Mouse (Mus musculus): ENCODE measurements at regions not wholly inside any gene's neighbourhood (a gene's known extent, or its start where the extent isn't known, plus 50 kb on each side); places are given as distances from the start of the nearest gene placed in this dataset.

DNA sequence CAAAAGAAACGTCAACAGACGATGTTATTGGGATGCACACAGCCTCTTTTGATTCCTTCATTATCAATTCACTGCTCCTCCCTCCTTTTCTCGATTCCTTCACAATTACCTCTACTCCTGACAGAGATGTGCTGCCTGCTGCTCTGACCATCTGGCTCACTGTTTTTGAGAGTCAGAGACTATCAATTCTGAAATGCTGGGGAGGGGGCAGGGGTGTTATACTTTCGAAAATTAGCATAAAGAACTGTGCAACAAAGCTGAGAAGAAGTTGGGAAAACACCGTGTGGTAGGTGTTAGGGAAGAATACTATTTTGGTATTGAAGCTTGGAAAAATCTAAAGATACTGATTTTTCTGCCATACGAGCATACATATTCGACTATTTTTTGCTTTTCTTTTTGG, 96.4 kb downstream of the Nedd1 start:
- no peak for DNase-seq

DNA sequence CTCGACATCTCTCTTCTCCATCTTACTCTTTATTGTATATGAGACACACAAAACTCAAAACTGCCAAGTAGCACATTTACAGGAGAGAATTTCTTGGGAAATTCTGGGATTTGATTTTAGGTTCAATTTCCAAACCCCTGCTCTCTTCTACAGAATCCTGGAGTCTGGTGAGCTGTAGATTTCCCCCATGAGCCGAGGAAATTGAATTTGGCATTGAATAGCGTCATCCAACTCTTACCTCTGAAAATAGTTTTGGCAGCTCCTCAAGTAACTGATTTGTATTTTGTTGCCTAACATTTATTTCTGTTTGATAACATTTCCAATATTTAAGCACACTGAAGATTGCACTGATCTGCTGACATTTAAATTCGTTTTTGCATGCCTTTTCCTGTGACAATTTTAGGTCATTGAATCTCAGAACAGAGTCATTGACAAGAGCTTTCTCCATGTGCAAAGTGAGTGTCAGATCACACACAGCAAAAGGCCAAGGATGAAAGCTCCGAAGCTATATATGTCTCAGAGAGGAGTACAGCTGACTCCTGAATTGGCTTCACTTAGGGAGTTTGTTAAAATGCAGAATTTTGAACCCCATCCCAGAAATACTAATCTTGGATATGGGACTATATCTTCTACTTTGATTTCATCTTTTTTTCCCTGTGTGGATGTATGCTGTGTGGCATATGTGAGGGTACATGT, 106.4 kb downstream of the Nedd1 start:
- DNase-seq = no peak

DNA sequence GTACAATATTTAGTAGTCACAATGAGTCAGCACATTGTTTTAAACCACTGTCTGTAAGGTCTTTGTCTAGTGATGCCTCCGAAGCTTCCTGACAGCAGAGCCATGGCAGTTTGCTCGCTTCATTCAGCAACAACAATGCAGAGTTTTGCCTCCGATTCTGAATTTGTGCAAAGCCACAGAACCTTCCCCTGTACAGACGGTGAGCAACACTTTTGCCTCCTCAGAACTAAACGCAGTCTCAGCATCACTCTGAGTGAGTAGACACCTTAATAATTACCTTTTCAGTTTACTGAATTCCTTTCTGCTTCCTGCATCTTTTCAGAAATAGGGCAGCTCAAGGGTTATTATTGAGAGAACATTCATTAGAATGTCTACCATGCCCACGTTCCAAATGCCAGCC, 107.9 kb downstream of the Nedd1 start:
- DNase-seq = no peak

DNA sequence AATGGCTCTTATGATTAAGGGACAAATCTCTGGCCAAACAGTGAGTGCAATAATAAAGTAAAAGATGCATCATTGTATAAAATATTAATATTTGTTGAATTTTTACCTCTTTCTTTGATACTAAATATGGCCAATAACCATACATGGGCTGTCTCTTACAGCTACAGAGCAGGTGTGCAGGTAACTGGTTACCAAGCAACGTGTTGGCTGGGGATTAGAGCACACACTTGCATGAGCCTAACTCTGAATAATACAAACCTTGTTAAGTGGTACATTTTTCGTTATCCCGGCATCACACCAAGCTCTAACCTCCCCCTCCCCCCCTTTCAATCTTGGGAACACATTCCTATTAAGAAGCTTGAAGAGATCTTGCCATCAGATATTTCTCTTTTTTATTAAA, 111.2 kb downstream of the Nedd1 start:
- DNase-seq = no peak

DNA sequence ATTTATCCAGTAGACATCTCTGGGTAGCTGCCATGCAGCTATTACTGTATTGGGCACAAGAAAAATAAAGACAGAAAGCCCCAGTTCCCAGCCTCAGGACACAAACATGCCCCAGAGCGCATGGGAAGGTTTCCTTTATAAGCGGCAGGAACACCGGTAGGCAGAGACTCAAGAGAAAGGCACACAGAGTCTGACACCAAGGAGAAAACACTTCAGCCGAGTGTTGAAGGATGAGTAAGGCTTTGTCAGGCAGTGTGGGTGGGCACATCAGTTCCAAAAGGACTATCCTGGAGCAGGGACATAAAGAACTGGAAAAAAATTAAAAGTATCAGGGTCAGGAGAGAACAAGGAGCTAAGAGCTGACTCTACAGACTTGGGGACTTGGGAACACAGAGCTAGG, 115.5 kb downstream of the Nedd1 start:
- no peak for DNase-seq

DNA sequence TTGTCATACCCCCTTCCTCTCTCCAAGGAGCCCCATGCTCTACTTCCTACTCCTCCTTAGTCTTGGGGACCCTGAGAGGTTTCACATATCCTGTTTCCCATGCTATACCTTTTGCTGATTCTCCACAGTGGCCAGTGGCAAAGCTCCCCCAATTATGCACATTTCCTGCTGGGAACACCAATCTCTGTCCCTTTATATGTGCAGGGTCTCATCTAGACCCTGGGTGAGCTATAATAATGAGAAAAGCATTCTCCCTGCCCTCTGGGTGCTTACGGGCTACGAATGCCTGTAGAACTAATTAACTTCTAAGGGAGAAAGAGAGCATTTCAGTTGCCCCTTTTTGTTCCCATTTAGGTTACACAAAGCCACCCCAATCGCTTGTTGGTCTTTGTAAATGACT, 116.6 kb downstream of the Nedd1 start:
- no peak for DNase-seq

DNA sequence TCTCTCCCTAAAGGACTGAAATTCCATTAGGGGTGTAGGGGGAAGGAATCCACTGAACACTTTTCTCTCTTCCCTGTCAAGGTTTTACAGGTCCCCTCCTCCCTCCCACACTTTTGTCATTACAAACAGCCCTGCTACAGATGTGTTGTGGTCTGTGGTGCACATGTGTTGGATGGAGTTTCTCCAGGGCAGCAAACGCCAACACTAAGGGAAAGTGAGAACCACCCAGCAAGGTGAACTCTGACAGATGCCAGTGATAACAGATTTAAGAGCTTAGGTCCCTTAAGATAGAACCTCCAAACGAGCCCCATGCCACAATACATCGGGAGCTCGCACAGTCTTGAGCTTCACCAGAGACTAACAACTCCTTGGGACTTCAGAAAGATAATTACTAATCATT, 122.1 kb downstream of the Nedd1 start:
- DNase-seq = no peak

DNA sequence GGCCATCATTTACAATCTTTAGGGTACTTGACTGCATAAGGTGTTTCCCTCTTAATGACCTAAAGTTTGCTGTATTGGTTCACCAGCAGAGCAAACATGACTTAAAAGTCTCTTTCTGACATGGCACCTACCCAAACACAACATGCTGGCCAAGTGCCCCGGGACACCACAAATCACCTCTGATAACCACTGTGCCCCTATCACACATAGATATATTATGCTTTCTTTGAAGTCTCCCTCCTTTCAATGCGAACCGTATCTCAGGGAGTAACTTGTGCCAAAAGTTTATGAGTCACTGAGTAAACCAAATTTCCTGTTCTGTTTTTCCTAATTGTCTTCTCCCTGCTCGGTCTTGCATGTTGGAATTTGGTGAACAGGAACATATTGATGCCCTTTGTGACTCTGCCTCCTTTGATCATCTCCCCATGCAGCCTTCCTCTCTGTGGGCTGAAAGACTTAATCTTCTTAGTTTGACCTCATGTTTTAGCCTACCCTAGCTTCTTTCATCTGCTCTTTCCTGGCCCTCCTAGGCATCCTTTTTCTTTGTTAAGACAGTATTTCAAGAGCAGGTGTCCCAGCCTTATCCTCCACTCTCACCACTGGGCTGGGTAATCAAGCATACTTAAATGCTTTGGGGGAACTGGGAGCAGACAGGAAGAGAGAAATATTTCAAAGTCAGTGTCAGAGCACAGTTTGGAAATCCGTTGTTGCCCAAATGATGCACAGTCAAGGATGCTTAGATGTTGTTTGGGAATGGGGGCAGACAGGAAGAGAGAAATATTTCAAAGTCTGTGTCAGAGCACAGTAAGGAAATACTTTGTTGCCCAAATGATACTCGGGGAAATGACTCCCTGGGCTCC, 126.5 kb downstream of the Nedd1 start:
- DNase-seq = peak; percentile 13

DNA sequence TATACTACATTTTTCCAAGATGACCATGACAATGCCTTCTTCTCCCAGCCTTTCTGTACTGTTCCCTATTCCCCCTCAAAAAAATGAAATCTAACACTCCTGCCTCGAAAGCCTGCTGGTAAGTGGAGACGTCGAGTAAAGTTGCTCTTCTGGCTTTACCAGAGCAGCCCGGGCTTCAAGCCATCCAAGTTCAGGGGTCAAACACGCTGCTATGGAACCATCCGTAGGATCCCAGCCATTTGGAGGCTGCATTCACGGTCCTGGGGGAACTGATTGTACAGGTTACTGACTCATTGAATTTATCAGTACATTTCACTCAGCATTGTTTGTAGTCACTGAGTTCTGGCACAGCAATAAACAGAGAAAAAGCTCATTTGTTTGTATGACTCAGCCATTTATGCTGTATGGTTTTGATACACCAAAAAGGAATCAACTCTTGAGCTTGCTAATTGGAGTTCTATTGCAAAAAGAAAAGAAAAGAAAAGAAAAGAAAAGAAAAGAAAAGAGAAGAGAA, 128.2 kb downstream of the Nedd1 start:
- DNase-seq = no peak

DNA sequence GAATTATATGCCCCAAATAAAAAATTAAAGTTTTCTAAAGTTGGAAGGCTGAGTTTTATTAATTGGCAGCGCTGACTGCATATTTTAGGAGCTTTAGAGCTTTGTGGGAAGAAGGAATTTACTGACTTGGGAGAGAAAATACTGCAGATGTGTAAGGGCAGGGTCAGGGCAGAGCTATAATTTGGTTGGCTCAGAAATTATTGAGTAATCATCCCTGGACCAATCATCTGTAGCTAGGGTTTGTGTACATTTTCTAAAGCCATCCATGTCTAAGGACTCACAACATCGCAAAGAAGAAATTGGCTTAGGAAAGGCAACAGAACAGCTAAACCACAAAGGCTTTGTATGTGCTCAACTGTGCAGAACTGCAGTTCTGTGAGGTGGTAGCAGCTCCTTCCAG, 143.3 kb downstream of the Nedd1 start:
- DNase-seq = no peak

DNA sequence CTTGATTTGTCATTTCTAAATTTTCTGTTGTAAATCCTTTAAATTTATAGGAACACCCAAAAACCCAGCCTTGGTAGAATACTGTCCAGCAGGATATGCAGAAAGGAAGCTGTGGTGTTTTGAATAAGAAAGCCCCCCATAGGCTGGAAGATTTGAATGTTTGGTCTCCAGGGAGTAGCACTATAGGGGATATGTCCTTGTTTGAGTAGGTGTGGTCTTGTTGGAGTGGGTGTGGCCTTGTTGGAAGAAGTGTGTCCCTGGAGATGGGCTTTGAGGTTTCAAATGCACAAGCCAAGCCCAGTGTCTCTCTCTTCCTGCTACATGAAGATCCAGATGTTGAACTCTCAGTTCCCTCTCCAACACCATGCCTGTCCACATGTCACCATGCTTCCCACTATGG, 151.7 kb downstream of the Nedd1 start:
- DNase-seq = no peak

DNA sequence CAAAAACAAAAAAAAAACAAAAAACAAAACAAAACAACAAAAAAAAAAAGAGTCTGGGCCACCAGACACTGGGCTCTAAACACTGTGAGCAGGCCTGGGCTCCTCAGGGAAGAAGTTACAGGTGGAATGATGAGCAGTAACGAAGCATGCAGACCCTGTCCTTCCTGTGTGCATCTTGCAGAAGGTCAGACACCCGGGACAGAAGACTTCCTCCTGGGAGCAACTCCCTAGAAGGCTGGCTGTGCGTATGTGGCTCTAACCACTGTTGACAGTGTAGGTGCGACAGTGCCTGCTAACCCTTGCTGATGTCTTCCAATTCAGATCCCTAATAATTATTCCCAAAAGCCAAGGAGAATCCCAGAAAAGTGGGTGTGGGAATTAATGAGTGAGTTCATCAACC, 164.8 kb downstream of the Nedd1 start:
- no peak for DNase-seq

DNA sequence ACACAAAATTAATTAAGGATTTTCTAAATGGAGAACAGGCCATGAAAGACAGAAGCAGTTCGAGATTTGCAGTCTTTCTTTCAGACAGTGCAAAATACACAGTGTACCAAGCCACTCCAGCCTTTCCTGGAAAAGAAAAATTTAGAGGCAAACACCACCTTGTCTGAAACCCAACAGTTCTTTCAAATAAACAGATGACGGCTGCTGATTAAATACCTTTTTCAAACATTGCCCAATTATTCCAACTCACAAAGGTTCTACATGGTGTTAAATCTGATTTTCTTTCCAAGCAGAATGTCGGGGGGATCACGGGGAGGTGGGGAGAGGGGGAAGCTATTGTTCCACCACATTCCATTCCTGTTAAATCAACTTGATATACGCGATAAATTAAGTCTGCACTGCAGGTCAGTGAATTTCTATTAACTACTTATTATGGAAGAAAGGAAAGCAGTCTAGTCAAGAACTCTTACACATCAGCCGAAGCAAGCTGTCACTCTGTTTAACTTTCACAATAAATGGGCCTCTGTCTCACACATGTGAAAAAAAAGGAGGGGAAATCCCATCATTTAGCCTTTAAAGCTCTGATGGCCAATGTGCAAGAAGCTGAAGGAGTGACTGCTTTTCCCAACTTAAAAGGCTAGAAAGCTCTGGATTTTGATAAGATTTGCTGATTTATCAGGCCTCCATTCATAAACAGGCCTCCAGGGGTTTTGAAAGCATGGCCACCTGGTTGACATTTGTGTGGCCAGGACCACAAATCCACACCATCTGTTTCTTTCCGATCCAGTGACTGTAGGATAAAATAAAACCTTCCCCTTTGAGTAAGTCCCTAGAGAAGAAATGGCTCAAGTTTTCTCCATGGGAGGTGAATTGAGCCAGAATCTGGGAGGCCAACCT, 165.4 kb downstream of the Nedd1 start:
- DNase-seq = no peak

DNA sequence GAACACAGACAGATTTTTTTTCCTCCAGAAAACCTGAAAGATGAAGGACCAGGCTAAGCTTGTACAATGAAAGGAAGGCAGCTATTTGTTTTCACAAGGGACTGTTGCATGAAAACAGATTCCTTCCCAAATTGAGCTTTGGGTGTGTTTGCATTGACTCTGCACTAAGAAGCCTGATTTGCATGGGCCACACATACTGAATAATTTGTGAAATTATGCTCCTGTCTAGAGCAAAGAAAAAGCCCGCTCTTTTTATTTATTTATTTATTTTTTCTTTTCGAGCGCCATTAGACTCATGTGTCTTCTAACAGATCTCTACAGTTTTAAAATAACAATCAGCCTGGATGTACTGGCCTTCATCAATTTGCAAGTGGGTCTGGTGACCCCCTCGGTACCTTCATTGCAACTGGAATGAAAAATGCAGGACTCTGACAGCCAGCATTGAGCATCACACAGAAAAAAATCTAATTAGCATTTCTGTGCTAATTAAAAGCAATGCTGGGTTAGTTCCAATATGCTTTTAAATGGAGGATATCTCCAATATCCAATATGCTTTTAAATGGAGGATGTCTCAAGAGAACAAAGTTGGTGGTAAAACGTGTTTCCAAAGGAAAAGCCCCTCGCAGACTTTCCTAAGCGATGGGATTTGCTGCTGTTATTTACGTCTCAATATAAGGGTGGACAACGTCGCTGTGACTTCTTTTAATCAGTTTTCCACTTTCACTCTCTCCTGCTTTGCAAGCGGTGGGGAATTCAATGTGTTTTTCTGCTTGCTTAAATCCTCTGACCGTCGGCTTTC, 166.3 kb downstream of the Nedd1 start:
- no peak for DNase-seq

DNA sequence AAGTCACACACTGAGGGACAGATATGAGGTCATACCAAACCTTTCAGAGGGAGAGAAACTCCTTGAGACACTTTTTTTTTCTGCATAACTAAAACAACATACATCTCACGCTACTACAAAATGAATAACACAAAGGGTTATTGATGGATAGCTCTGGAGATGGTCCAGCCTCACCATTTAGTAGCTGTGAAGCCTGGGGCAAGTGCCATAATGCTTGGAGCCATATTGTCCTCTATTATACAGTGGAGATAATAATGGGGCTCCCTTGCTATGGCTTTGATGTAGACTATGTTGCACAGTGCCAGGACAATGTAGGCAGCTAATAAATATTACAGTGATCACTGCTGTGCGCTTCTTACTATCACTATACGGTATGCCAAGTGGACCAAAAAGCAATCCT, 168.3 kb downstream of the Nedd1 start:
- no peak for DNase-seq

DNA sequence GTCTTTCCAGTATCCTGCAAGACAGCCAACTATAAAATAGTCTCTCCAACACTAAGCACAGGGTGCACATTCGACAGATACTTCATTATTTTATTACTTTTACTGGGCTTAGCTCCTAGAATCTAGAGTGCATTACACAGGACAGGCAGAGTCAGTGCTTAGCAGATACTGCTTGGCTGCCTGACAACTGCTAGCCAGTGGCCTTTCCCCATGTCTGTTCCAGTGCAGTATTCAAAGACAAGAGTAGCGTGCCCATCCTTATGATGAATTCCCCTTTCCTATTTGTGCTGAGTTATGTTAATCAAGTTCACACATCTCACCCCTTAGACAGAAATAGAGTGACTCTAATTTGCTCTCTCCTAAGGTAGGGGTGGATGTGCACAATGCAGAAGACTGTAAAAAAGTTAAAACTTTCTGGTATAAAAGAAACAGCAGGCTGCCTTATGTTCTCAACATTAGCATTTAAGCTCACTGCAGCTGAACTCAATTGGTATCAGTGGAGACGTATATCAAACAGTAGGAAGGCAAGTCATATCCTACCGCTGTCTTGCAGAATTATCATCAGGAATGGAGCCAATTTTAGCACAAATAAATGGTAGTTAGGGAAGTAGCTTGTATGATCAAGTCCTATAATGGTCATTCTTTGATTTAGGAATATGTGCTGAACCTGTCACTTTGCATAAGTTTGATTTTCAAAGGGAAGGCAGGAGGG, 173.2 kb downstream of the Nedd1 start:
- no peak for DNase-seq

DNA sequence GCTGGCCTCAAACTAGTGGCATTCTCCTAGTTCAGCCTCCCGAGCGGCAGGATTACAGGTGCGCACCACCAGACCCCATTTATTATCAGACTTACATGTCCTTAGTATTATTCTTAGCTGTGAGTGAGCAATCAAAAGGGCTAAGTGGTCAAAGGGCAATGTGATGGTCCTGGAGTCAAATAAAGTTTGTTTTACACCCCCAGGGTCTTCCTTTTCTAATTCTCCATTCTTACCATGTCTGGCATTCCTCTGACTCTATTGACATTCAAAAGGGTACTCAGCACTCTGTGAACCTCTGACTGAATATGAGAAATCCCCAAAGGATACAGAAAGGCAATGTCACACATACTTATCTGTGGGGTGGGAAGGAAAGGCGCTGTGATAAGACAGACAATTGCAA, 183.8 kb downstream of the Nedd1 start:
- DNase-seq = no peak

DNA sequence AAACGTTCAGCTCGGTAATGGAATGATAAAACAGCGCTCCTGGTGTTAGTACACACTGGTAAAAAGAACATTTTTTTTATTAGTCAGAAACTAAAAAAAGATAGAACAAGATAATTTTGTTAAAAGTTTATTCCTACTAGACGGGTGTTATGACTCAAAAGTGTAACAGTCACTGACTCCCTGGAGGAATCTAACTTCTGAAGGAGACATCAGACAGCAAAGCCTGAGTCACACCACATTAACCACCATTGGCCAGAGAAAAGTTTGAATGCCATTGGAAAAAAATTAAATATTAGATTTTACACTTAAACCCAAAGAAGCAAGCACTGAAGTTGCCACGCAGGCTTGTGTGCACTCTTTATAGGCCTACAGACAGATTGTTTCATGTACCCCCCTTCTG, 205.3 kb downstream of the Nedd1 start:
- DNase-seq = no peak

DNA sequence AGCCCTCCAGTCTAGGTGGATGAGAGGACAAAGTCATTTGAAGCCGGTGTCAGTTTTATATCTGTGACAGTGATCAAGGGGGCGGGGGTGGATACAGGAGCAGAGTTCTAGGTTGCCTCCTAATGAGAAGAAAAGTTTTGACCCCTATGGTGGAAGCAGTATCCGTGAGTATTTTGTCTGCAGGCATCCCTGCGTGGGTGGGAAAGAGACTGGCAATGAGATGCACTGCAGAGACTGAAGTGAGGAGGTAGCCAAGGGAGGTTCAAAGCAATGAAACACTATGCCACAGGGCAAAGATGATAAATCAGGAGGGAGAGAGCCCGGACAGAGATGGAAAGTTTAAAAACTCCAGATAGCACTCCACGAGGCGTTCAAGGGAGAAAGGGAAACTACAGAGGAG, 210.5 kb downstream of the Nedd1 start:
- no peak for DNase-seq

DNA sequence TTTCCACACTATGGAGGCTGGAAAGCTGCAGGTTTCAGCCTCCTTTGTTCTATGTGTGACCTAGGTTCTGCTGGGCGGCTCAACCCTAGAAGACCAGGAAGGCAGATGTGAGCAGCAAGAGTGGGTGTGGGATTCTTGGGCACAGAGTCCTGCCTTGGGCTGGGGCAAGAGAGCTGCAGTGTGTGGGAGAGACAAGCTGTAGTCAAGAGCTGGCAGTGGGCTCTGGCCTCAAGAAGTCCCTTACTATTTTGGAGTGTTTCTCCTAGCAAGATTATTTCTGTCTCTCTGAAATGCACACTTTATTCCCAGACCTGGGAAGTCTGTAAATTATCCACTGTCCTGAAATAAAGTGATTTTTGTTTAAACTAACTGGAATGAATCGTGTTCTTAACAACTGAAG, 211.5 kb downstream of the Nedd1 start:
- no peak for DNase-seq

DNA sequence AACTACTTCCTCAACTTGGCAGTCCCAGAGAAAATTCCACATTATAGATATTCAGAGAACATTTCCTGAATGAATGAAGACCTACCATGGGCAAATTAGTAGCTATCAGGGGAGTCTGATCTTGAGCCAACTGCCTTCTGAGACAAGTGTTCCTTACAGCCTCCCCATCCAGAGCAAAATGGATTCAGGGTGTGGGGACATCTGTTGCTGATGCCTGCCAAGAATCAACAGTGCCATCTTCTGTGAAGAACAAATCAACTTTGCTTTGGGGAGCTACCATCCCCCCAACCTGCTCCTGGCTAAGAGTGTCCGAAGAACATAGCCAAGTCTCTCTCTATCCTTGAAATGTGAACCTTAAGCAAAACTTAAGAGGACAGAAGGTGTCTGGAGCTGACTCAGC, 217.9 kb downstream of the Nedd1 start:
- DNase-seq = no peak

DNA sequence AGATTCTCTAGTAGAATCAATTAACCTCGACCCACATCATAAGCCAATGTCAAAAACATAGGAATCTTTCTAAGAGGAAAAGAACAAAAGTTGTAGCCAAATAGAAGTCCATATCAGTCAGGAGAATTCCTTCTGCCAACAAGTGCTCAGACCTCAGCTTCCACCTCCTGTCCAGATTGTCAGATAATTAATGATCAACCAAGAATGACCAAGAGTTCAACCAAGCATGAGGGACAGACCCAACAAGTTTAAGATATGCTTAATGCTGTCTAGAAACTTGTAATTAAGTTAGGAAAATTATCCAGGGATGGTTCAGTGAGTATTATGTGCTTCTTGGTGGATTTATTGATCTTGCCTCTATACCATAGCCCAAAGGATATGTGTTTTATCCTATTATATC, 238.6 kb downstream of the Nedd1 start:
- no peak for DNase-seq
